Mouse (Mus musculus): ENCODE data around the gene Cpb2.

Cpb2 gene

GRCm38 (mm10) chr14:75246024-75247000, 4.2 kb downstream of the Cpb2 start:
- peak in 1 of 2 experiments; percentile 26 for DNase-seq (ENCODE audit: low spot score in 2 of 2)

- DNase-seq (ENCODE audit: low spot score in 2 of 2): no peak
Measured at GRCm38 (mm10) chr14:75250432-75250831, 8.3 kb downstream of the Cpb2 start.

- DNase-seq (ENCODE audit: low spot score in 2 of 2): no peak
Measured at GRCm38 (mm10) chr14:75256521-75256920, 14.4 kb downstream of the Cpb2 start.

GRCm38 (mm10) chr14:75269531-75269930, 27.4 kb downstream of the Cpb2 start:
- no peak for DNase-seq (ENCODE audit: low spot score in 2 of 2)

- DNase-seq (ENCODE audit: low spot score in 2 of 2): peak; percentile 51 to 79
Measured at GRCm38 (mm10) chr14:75279716-75280115, 37.6 kb downstream of the Cpb2 start.

- DNase-seq (ENCODE audit: low spot score in 2 of 2): no peak
Measured at GRCm38 (mm10) chr14:75280406-75280805, 38.3 kb downstream of the Cpb2 start.

- DNase-seq (ENCODE audit: low spot score in 2 of 2): peak; percentile 29 to 46
Measured at GRCm38 (mm10) chr14:75283609-75284192, 41.6 kb downstream of the Cpb2 start.

- peak; percentile 96 to 97 for DNase-seq (ENCODE audit: low spot score in 2 of 2)
Measured at GRCm38 (mm10) chr14:75284193-75284915, 42.3 kb downstream of the Cpb2 start, which contains the start of gene Zc3h13. Zc3h13 (plus strand) TSS chr14:75284373.

GRCm38 (mm10) chr14:75301081-75301480, 59.0 kb downstream of the Cpb2 start:
- peak in 1 of 2 experiments; percentile 37 for DNase-seq (ENCODE audit: low spot score in 2 of 2)

- no peak for DNase-seq (ENCODE audit: low spot score in 2 of 2)
Measured at GRCm38 (mm10) chr14:75303807-75304206, 61.7 kb downstream of the Cpb2 start.

- no peak for DNase-seq (ENCODE audit: low spot score in 2 of 2)
Measured at GRCm38 (mm10) chr14:75307855-75308254, 65.8 kb downstream of the Cpb2 start.

- DNase-seq (ENCODE audit: low spot score in 2 of 2): no peak
Measured at GRCm38 (mm10) chr14:75309336-75309992, 67.4 kb downstream of the Cpb2 start.

GRCm38 (mm10) chr14:75314484-75314883, 72.4 kb downstream of the Cpb2 start:
- no peak for DNase-seq (ENCODE audit: low spot score in 2 of 2)

- DNase-seq (ENCODE audit: low spot score in 2 of 2): no peak
Measured at GRCm38 (mm10) chr14:75318736-75319135, 76.6 kb downstream of the Cpb2 start.

GRCm38 (mm10) chr14:75320269-75320668, 78.2 kb downstream of the Cpb2 start:
- no peak for DNase-seq (ENCODE audit: low spot score in 2 of 2)

GRCm38 (mm10) chr14:75323354-75323753, 81.3 kb downstream of the Cpb2 start:
- DNase-seq (ENCODE audit: low spot score in 2 of 2): no peak

GRCm38 (mm10) chr14:75328062-75328461, 86.0 kb downstream of the Cpb2 start:
- DNase-seq (ENCODE audit: low spot score in 2 of 2): no peak

- DNase-seq (ENCODE audit: low spot score in 2 of 2): peak in 1 of 2 experiments; percentile 35
Measured at GRCm38 (mm10) chr14:75330621-75331020, 88.5 kb downstream of the Cpb2 start.
